Mouse (Mus musculus) CH12.LX (cell line): ENCODE measurements at regions not wholly inside any gene's neighbourhood (a gene's known extent, or its start where the extent isn't known, plus 50 kb on each side); places are given as distances from the start of the nearest gene placed in this dataset.

Experiments
- BHLHE40 ChIP-seq: IDR thresholded peaks from 2 replicates; pipeline ENCODE4 v1.6.1; 2011; ENCODE audit warnings: mild to moderate bottlenecking, low read depth, low read length, improper control_type of control experiment
- CHD2 ChIP-seq: IDR thresholded peaks from 2 replicates; pipeline ENCODE4 v1.6.1; 2011; ENCODE audit warnings: low read length, improper control_type of control experiment
- CTCF ChIP-seq, 2 experiments: IDR thresholded peaks in 1 of 2; conservative IDR thresholded peaks in 1 of 2; 2 replicates each; pipeline ENCODE4 v1.5.1; 2011 to 2012; ENCODE audit warnings: low read depth in 2 of 2, low read length in 2 of 2, improper control_type of control experiment in 1 of 2, inconsistent platforms in 1 of 2, mild to moderate bottlenecking in 1 of 2, moderate library complexity in 1 of 2
- ELF1 ChIP-seq: IDR thresholded peaks from 2 replicates; pipeline ENCODE4 v1.6.1; 2014; ENCODE audit warnings: low read depth, mild to moderate bottlenecking, inconsistent platforms, low read length, improper control_type of control experiment
- EP300 ChIP-seq: IDR thresholded peaks from 2 replicates; pipeline ENCODE4 v1.6.1; 2011; ENCODE audit warnings: low read length, improper control_type of control experiment
- ETS1 ChIP-seq: conservative IDR thresholded peaks from 2 replicates; pipeline ENCODE4 v1.6.1; 2012; ENCODE audit warnings: low read depth, mild to moderate bottlenecking, inconsistent platforms, low read length, improper control_type of control experiment, moderate library complexity
- MAX ChIP-seq: IDR thresholded peaks from 2 replicates; pipeline ENCODE4 v1.6.1; 2011; ENCODE audit warnings: low read length, improper control_type of control experiment
- NRF1 ChIP-seq: IDR thresholded peaks from 2 replicates; pipeline ENCODE4 v1.6.1; 2014; ENCODE audit warnings: low read depth, mild to moderate bottlenecking, inconsistent platforms, low read length, improper control_type of control experiment, moderate library complexity
- POLR2A ChIP-seq: IDR thresholded peaks from 2 replicates; pipeline ENCODE4 v1.6.1; 2011; ENCODE audit warnings: low read depth, mild to moderate bottlenecking, improper control_type of control experiment, low read length
- USF2 ChIP-seq: conservative IDR thresholded peaks from 2 replicates; pipeline ENCODE4 v1.6.1; 2011; ENCODE audit warnings: low read depth, low read length, improper control_type of control experiment
- ZC3H11A ChIP-seq: IDR thresholded peaks from 2 replicates; pipeline ENCODE4 v1.6.1; 2012; ENCODE audit warnings: low read depth, mild to moderate bottlenecking, inconsistent platforms, low read length, improper control_type of control experiment

- no peak for TF ChIP-seq ELF1
- TF ChIP-seq NRF1 = no peak
- TF ChIP-seq USF2 = no peak
- TF ChIP-seq EP300 = no peak
- no peak for TF ChIP-seq POLR2A
- no peak for TF ChIP-seq CTCF (conservative IDR thresholded peaks at IDR 0.05 in 1 of 2, IDR thresholded peaks at IDR 0.05 in 1 of 2; ENCODE audit: low read depth in 2 of 2, low read length in 2 of 2)
- no peak for TF ChIP-seq ZC3H11A
- TF ChIP-seq BHLHE40 = no peak
- TF ChIP-seq CHD2 = no peak
- TF ChIP-seq MAX = no peak
- no peak for TF ChIP-seq ETS1
Measured at GRCm38 (mm10) chr7:136235563-136235962, 519.4 kb upstream of the Mki67 start.
